In the genomic region with DNA sequence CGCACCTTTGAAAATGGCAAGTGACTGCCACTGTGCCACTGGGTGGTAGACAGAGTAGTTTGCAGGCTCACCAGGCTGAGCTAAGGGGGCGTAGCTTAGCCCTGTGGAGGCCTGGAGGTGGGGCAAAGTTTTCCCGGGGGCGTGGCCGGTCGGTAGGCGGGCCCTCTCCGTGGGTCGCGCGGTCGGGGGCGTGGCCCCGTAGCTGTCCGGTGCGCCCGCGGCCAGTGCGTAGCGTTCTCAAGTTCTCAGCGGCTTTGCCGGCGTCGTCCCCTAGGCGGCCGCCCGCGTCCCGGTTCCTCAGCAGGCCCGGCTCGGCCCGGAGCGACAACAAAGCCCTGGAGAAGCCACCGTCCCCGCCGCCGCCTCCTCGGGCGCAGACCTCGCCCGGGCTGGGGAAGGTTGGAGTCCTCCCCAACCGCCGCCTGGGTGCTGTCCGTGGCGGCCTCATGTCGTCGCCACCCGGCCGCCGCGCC, we compare ENCODE assay signal across 7 mouse cellular contexts. TPM values are rescaled to one million over a fixed set of nuclear protein-coding genes. Genes with fewer than 3 reads are reported as not detected.
DNase-seq lines count a peak whose midpoint lies in the region; ATAC-seq and TF ChIP-seq lines count a peak whose summit lies in the region.

A gene (plus strand): TSS at position 191 of the 473 bp plus-strand sequence.

- no peaks in the 10 kb centered on the region for H3K9me3 ChIP-seq in embryonic facial prominence, embryonic 12.5 days
- no peaks in the 10 kb centered on the region for H3K9me3 ChIP-seq in limb, embryonic 12.5 days
- no peaks in the 10 kb centered on the region for H3K9me3 ChIP-seq in midbrain, embryonic 15.5 days

- peak within 1 kb of the TSS; percentile 59 for H3K4me3 ChIP-seq in embryonic facial prominence, embryonic 12.5 days
- peak within 1 kb of the TSS; percentile 59 for H3K4me3 ChIP-seq in kidney, adult 2 months (ENCODE audit: insufficient read depth, low read depth, low read length)
- peak within 1 kb of the TSS; percentile 69 for H3K4me3 ChIP-seq in limb, embryonic 12.5 days (replicated peaks)
- peak within 1 kb of the TSS; percentile 70 for H3K4me3 ChIP-seq in midbrain, embryonic 15.5 days
- peak within 1 kb of the TSS; percentile 59 for H3K4me3 ChIP-seq in spleen, adult 2 months (ENCODE audit: extremely low read depth, insufficient read depth, insufficient read length)

- H3K27ac ChIP-seq in embryonic facial prominence, embryonic 12.5 days, result peak within 1 kb of the TSS; percentile 85
- peak within 1 kb of the TSS; percentile 73 for H3K27ac ChIP-seq in kidney, adult 2 months (ENCODE audit: insufficient read depth, low read depth, low read length)
- H3K27ac ChIP-seq in limb, embryonic 12.5 days, result peak within 1 kb of the TSS; percentile 85
- peak within 1 kb of the TSS; percentile 86 for H3K27ac ChIP-seq in midbrain, embryonic 15.5 days
- peak within 1 kb of the TSS; percentile 74; the same call in 1 of the 2 replicates for H3K27ac ChIP-seq in spleen, adult 2 months (ENCODE audit: insufficient read depth, low read length)

- no peak for TF ChIP-seq POLR2A in kidney, adult 2 months (IDR thresholded peaks at IDR 0.05; ENCODE audit: low read depth, low read length)
- no peak for TF ChIP-seq POLR2A in spleen, adult 2 months (IDR thresholded peaks at IDR 0.05; ENCODE audit: low read depth, low read length)

- TF ChIP-seq CTCF in kidney, adult 2 months (conservative IDR thresholded peaks at IDR 0.05; ENCODE audit: insufficient read depth, insufficient read length, low read depth, low read length), result 0 out of 2 replicates have a peak, but pooled peaks have one; percentile 22
- no peak for TF ChIP-seq CTCF in spleen, adult 2 months (IDR thresholded peaks at IDR 0.05; ENCODE audit: extremely low read depth, insufficient read depth, insufficient read length, insufficient replicate concordance)

- under 1% methylated on average over 48 of the region's 51 CpGs for WGBS in embryonic facial prominence, embryonic 12.5 days
- WGBS in kidney, adult 2 months, result under 1% methylated on average over 51 of the region's 51 CpGs
- WGBS in limb, embryonic 12.5 days, result under 1% methylated on average over 51 of the region's 51 CpGs
- 1% methylated on average over 48 of the region's 51 CpGs for WGBS in midbrain, embryonic 15.5 days
- WGBS in spleen, adult 2 months, result under 1% methylated on average over 51 of the region's 51 CpGs

- H3K9ac ChIP-seq in embryonic facial prominence, embryonic 12.5 days, result peak within 1 kb of the TSS; percentile 55
- peak within 1 kb of the TSS; percentile 58 for H3K9ac ChIP-seq in limb, embryonic 12.5 days (replicated peaks)
- H3K9ac ChIP-seq in midbrain, embryonic 15.5 days, result peak within 1 kb of the TSS; percentile 58

- no peaks in the 10 kb centered on the region for H3K36me3 ChIP-seq in embryonic facial prominence, embryonic 12.5 days
- no peaks in the 10 kb centered on the region for H3K36me3 ChIP-seq in kidney, adult 2 months (ENCODE audit: control insufficient read depth, insufficient read depth, low read length)
- no peaks in the 10 kb centered on the region for H3K36me3 ChIP-seq in limb, embryonic 12.5 days
- H3K36me3 ChIP-seq in midbrain, embryonic 15.5 days (replicated peaks), result no peaks in the 10 kb centered on the region
- no peaks in the 10 kb centered on the region for H3K36me3 ChIP-seq in spleen, adult 2 months (ENCODE audit: control insufficient read depth, insufficient read depth, low read length)

- H3K27me3 ChIP-seq in embryonic facial prominence, embryonic 12.5 days, result no peaks in the 10 kb centered on the region
- H3K27me3 ChIP-seq in kidney, adult 2 months (replicated peaks; ENCODE audit: control insufficient read depth, insufficient read depth, low read length), result no peaks in the 10 kb centered on the region
- H3K27me3 ChIP-seq in limb, embryonic 12.5 days, result no peaks in the 10 kb centered on the region
- H3K27me3 ChIP-seq in midbrain, embryonic 15.5 days (replicated peaks), result no peaks in the 10 kb centered on the region
- no peaks in the 10 kb centered on the region for H3K27me3 ChIP-seq in spleen, adult 2 months (ENCODE audit: control insufficient read depth, insufficient read depth, low read length)

- peak; percentile 95 for DNase-seq in adrenal gland, postnatal 25 days
- DNase-seq in heart, adult 18-20 months, result peak; percentile 95 to 96
- peak; percentile 97 for DNase-seq in kidney, adult 2 months
- DNase-seq in spleen, adult 2 months (ENCODE audit: low read depth in 1 of 2, low spot score in 2 of 2), result peak; percentile 74 to 91

- peak; percentile 86 for ATAC-seq in embryonic facial prominence, embryonic 12.5 days (ENCODE audit: insufficient number of reproducible peaks, insufficient read depth, low FRiP score, low TSS enrichment)
- peak; percentile 89 for ATAC-seq in limb, embryonic 12.5 days (ENCODE audit: insufficient number of reproducible peaks, insufficient read depth, low FRiP score, low TSS enrichment, low read depth)
- ATAC-seq in midbrain, embryonic 15.5 days (replicated peaks), result peak; percentile 93

- peak within 1 kb of the TSS; percentile 78 for H3K4me2 ChIP-seq in embryonic facial prominence, embryonic 12.5 days (replicated peaks)
- peak within 1 kb of the TSS; percentile 72 for H3K4me2 ChIP-seq in limb, embryonic 12.5 days
- H3K4me2 ChIP-seq in midbrain, embryonic 15.5 days, result peak within 1 kb of the TSS; percentile 85

- H3K4me1 ChIP-seq in embryonic facial prominence, embryonic 12.5 days, result 0 out of 2 replicates have a peak, but pooled peaks cover 2% of the 10 kb centered on the region
- H3K4me1 ChIP-seq in kidney, adult 2 months (ENCODE audit: control insufficient read depth, insufficient read depth, low read length), result peaks cover 3% of the 10 kb centered on the region
- no peaks in the 10 kb centered on the region; the same call in 1 of the 2 replicates for H3K4me1 ChIP-seq in limb, embryonic 12.5 days (replicated peaks)
- H3K4me1 ChIP-seq in midbrain, embryonic 15.5 days, result peaks cover 12% of the 10 kb centered on the region
- H3K4me1 ChIP-seq in spleen, adult 2 months (ENCODE audit: control insufficient read depth, insufficient read depth, insufficient read length), result no peaks in the 10 kb centered on the region

RNA-seq across cellular contexts. Expression of the gene that starts here (rescaled TPM):
- 10.3 and 12.8 TPM in 2 replicates for total RNA-seq in adrenal gland, postnatal 25 days (2021)
- 11.5 and 12.5 TPM in 2 replicates for polyA plus RNA-seq in embryonic facial prominence, embryonic 12.5 days (2016; fragmentation: Nextera tagmentation; extraction: Ambion mirVana)
- 10 to 100 TPM; 14.6 to 17.1 TPM for total RNA-seq in heart, adult 18-20 months (2021)
- polyA plus RNA-seq in kidney, adult 2 months (2012; rRNA removed), result 16.9 and 18.7 TPM in 2 replicates
- 10.3 and 10.8 TPM in 2 replicates for polyA plus RNA-seq in limb, embryonic 12.5 days (2016; fragmentation: Nextera tagmentation; extraction: Ambion mirVana)
- 16.7 and 16.8 TPM in 2 replicates for polyA plus RNA-seq in midbrain, embryonic 15.5 days (2015; fragmentation: Nextera tagmentation; extraction: Ambion mirVana)
- 2.9 and 4.1 TPM in 2 replicates for polyA plus RNA-seq in spleen, adult 2 months (2012; rRNA removed)

Comparison
In these comparisons a context has a peak if more than half of its experiments do, and no peak if none do; other contexts are left out.
1. Peak in every context shown above with its lines: DNase-seq, ATAC-seq, H3K4me3 ChIP-seq and H3K27ac ChIP-seq.